Mouse (Mus musculus) WW6 (cell line): ENCODE results near the gene Myadm.

Experiments used
- DNase-seq: peaks from one replicate; pipeline ENCODE4 v3.0.0-alpha.2; 2013; ENCODE audit warnings: low read depth, low spot score

Gene Myadm

DNA sequence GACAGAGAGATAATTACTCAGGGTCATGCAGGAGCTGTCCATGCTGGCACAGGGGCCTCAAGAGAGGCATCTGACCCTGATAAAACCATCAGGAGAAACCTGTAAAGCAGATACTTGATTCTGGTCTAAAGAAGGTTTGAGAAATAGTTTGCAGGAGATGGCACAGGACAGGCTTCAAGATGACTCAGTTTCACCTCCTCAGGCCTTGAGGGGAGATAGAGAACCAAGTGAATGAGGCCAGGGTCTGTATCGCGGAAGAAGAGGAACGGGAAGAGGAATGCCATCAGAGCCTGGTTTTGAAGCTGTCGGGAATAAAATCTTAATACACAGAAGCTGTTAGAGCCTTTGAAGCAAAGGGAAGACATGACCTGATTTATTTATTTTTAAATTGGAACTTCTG, 28.8 kb downstream of the Myadm start:
- DNase-seq, result no peak

GRCm38 (mm10) chr7:3320856-3321255, 32.0 kb downstream of the Myadm start:
- DNase-seq, result no peak

GRCm38 (mm10) chr7:3323826-3324225, 34.9 kb downstream of the Myadm start:
- no peak for DNase-seq

GRCm38 (mm10) chr7:3327961-3328360, 39.1 kb downstream of the Myadm start:
- no peak for DNase-seq

DNA sequence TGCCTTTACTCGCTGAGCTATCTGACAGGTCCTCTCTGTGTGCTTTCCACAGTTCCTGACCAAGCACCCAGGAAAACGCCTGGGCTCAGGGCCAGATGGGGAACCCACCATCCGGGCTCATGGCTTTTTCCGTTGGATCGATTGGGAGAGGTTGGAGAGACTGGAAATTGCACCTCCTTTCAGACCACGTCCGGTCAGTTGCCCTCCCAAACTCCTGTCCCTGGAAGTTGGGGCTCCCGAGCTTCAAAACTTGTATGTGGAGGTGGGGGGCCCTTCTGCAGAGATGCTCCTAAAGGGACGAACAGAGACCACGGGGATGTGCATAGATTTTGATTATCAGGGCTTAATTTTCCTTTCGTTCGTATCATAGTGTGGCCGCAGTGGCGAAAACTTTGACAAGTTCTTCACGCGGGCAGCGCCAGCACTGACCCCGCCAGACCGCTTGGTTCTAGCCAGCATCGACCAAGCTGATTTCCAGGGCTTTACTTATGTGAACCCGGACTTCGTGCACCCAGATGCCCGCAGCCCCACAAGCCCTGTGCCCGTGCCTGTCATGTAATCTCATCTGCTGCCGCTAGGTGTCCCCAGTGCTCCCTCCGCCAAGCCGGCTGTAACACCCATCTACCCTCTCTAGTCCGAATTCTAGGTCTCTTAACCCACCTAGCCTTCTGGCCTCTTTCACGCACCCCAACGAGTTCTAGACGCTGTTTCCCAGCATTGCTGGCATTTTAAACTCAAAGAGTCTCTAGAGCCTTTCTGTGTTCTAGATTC, 41.1 kb downstream of the Myadm start:
- DNase-seq, result no peak

GRCm38 (mm10) chr7:3331171-3331570, 42.3 kb downstream of the Myadm start:
- no peak for DNase-seq

GRCm38 (mm10) chr7:3331581-3332223, 42.8 kb downstream of the Myadm start:
- DNase-seq, result no peak

- DNase-seq, result no peak
These were observed 43.3 kb downstream of the Myadm start for GRCm38 (mm10) chr7:3332224-3332615.

DNA sequence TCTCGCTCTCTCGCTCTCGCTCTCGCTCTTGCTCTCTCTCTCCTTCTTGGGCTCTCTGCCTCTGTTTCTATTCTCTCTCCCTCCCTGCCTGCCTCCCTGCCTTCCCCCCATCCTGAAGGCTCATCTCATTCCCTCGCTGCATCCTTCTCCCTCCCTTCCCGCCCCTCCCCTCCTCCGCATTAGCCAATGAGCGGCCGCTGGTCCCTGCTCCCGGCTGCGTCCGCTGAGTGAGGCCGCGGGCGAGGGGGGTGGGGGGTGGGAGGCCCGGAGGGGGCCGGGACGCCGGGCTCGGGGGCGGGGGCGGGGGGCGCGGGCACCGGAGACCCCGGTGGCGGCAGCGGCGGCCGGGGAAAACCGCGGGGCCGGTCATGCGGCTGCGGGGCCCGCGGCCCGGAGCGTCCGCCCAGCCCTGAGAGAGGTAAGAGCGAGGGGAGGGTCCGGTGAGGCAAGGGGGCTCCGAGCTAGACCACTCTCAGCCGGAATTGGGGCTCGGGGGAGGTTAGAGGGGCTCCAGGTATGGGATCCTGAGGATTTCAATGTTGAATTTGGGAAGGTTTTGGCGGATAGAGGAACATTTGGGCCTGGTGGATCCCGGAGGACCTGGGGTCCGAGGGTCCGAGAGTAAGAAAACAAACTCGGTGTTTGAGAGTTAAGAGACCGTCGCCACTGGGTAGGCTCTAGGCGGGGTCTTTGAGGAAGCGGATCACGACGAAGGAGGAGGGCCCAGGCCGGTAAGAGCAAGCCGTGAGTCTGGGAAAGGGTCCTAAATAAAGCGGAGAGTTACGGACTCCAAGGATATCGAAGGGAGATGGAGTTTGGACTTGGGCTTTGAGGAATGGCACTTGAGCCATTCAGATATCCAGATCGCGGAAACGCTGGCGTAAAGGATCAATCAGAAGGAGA, 44.0 kb downstream of the Myadm start, which contains the start of gene Cacng7:
Gene Cacng7 (plus strand): TSS at position 337 of the 903 bp plus-strand sequence.
- DNase-seq, result no peak

- no peak for DNase-seq
These were observed 44.7 kb downstream of the Myadm start for GRCm38 (mm10) chr7:3333542-3333941.

DNA sequence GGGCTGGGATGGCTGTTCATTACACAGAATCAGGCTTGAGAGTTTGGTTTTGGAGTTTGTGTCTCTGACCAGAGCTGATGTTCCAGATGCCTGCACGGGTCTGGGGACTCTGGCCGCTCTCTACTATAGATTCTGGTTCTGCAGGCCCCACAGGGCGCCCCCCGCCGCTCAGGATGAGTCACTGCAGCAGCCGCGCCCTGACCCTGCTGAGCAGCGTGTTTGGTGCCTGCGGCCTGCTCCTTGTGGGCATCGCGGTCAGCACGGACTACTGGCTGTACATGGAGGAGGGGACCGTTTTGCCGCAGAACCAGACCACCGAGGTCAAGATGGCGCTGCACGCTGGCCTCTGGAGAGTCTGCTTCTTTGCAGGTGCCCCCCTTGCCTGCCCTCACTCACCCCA, 47.5 kb downstream of the Myadm start:
- DNase-seq, result no peak

DNA sequence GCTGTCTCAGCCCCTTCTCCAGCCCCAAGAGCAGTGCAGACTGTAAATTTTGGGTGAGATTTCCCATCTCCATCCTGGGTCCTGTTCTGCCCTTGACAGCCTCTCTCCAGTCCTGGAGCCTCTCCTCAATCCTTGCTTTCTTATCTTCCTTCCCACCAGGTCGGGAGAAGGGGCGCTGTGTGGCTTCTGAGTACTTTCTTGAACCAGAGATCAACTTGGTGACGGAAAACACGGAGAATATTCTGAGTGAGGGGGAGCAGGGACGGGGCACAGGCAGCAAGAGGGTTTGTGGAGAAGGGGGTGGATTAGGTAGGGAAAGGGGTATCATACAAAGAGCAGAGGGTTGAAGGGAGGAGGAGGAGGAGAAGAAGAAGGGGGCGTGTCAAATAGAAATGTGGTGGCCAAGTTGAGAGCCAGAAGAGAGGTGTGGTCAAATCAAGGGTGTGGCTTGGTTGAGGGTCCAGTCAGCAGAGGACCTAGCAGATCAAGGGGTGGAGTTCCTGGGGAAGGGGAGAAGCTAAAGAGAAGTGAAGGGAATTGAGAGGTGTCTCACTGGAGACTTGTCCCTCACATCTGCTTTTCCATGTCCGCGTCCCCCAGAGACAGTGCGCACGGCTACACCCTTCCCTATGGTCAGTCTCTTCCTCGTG, 49.5 kb downstream of the Myadm start:
- DNase-seq, result no peak

DNA sequence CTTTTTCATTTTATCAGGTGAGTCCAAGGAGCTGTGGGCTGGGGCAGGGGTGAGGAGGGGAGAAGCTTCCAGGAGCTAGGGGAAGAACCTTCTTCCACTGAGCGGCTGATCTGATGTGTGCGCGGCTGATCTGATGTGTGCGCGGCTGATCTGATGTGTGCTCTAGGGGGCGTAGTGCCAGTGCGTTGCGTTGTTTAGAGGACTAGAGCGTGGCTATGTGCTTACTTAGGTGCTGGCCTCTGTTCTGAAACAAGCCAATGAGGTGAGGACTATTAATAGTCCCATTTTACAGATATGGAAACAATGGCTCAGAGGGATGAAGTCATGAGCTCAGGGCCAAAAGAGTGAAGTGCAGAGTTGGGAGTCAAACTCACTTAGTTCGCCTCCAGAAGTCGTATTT, 50.1 kb downstream of the Myadm start:
- no peak for DNase-seq

GRCm38 (mm10) chr7:3343861-3344260, 55.0 kb downstream of the Myadm start:
- no peak for DNase-seq

GRCm38 (mm10) chr7:3345301-3345700, 56.4 kb downstream of the Myadm start:
- no peak for DNase-seq

DNA sequence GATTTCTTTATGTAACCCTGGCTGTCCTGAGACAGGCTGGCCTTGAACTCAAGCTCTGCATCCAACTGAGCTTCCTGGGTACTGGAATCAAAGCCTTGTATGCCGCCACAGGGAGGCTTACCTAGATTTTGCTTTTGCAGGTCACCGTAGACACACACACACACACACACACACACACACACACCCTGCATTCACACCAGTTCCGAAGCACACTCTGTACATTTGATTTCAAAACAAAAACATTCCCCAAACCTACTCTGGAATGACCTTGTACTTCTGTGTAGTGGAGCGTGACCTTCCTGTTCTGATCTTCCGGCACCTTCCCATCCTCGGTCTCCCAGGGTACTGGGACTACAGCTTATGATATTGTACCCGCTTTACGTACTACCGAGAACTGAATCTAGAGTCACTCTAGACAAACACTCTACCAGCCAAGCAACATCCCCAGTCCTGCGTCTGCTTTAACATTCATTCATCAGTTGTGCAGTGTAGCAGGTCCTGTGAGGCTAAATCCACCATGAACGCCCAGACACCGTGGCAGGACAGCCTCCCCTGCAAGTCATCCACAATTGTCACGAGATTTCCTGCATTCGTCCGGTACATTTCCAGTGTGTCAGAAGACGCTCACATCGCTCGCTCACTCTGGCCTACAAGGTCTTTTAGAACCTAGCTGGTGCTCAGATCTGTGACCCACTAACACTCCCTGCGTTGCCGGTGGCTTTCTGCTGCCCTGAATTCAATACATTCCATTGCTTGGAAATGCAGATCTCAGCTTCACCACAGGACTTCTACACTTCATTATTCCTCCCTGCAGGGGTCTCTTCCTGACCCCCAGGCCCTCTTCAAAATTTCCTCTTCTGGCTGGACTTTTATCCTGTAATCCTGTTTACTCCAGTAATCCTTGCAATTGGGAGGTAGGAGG, 58.7 kb downstream of the Myadm start:
- DNase-seq, result peak; percentile 77

DNA sequence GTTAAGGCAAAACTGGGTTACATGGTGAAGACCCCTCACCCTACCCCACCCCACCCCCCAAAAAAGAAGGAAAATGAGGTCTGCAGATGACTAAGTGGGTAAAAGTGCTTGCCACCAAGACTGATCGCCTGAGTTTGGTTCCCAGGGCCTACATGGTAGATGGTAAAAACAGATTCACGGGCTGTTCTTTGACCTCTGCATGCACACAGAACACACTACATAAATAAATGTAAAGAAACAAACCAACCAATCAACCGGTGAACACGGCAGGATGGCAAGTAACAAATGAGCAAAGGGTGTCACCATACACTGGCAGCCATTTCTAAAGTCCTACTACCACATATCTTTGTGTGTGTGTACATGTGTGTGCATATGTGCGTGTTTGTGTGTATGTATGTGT, 59.4 kb downstream of the Myadm start:
- DNase-seq, result no peak

DNA sequence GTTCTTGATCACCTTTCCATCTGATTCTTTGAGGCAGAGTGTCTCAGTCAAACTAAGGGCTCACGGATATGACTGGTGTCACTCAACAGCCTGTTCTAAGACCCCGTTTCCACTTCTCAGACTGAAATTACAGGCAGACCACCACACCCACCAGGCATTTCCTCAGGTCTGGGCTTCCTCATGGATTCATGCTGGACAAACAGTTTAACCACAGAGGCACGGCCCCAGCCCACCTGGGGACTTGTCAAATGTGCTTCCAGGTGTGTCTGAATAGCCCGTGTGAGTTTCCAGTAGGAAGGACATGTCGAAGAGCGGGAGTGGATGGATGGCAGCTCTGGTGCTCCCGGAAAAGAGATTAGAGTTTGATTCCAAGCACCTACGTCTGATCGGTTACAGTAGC, 60.9 kb downstream of the Myadm start:
- DNase-seq, result no peak
